Mouse (Mus musculus) intestine, embryonic 14.5 days (tissue): ENCODE results near the gene Npl. TPM values are rescaled to one million over a fixed set of nuclear protein-coding genes. Genes with fewer than 3 reads are reported as not detected.
"Not testable (repeated sequence)": the region's sequence is repeated elsewhere in the genome, so short reads cannot be mapped to it uniquely, and the experiment has no call there.

Experiments used
- ATAC-seq: fragments of 200-750 bp; cut with Nextera tagmentation; replicated peaks from 2 replicates; pipeline ENCODE4 v1.8.0; 2017; ENCODE audit warnings: low read depth, moderate number of reproducible peaks, moderate TSS enrichment, moderate library complexity; ENCODE audit not compliant: low FRiP score, low TSS enrichment
- DNase-seq: peaks from one replicate; pipeline ENCODE4 v3.0.0-alpha.2; 2018; ENCODE audit warnings: low spot score
- H3K27ac ChIP-seq: fragments of 300-500 bp; sonication (generic); 2 replicates; pipeline ENCODE4 v1.5.1; 2014; ENCODE audit warnings: low read depth, mild to moderate bottlenecking, control low read depth
- H3K27me3 ChIP-seq: fragments of 300-500 bp; sonication (generic); replicated peaks from 2 replicates; pipeline ENCODE4 v1.6.1; 2014; ENCODE audit warnings: low read length, control low read depth; ENCODE audit not compliant: control insufficient read depth, insufficient read depth
- H3K36me3 ChIP-seq: fragments of 300-500 bp; sonication (generic); 2 replicates; pipeline ENCODE4 v1.6.1; 2014; ENCODE audit warnings: low read length, control low read depth; ENCODE audit not compliant: control insufficient read depth, insufficient read depth
- H3K4me1 ChIP-seq: fragments of 300-500 bp; sonication (generic); replicated peaks from 2 replicates; pipeline ENCODE4 v1.6.1; 2014; ENCODE audit warnings: low read length, control low read depth, mixed read lengths; ENCODE audit not compliant: control insufficient read depth, insufficient read depth
- H3K4me2 ChIP-seq: fragments of 300-500 bp; sonication (generic); 2 replicates; pipeline ENCODE4 v1.6.1; 2014; ENCODE audit warnings: low read length
- H3K4me3 ChIP-seq: fragments of 300-500 bp; sonication (generic); 2 replicates; pipeline ENCODE4 v1.5.1; 2014; ENCODE audit warnings: low read depth, low read length, control low read depth, mixed read lengths
- H3K9ac ChIP-seq: fragments of 300-500 bp; sonication (generic); 2 replicates; pipeline ENCODE4 v1.6.1; 2014; ENCODE audit warnings: mild to moderate bottlenecking, low read length
- H3K9me3 ChIP-seq: fragments of 300-500 bp; sonication (generic); 2 replicates; pipeline ENCODE4 v1.6.1; 2016; ENCODE audit warnings: low read length, control low read depth; ENCODE audit not compliant: control insufficient read depth
- WGBS: fragments of 180-500 bp; shearing (Covaris S2); extraction: QIAGEN DNeasy Blood & Tissue Kit; methylation state at CpG from one replicate; pipeline ENCODE4 v1.1.7; 2014; 5-methylcytosine and 5-hydroxymethylcytosine counted together
- polyA plus RNA-seq: library from polyadenylated mRNA; unstranded; fragments of >200 nt; fragmentation: Nextera tagmentation; extraction: Ambion mirVana; gene quantifications from 2 replicates; pipeline ENCODE4 v1.2.1, GENCODE M21; 2014

The Npl gene
- polyA plus RNA-seq, 1 experiment from 2014 or later: 9.0 TPM

- no peak overlapping the region for H3K4me3 ChIP-seq
- H3K9ac ChIP-seq: no peak overlapping the region
- no peak for ATAC-seq
- H3K4me1 ChIP-seq: peaks cover 4% of the 10 kb centered on the region; the same call in 1 of the 2 replicates
- WGBS: 81% methylated on average over 9 of the region's 9 CpGs
- no peaks in the 10 kb centered on the region for H3K9me3 ChIP-seq
- no peak overlapping the region for H3K27ac ChIP-seq
- DNase-seq: no peak
- H3K36me3 ChIP-seq: no peaks in the 10 kb centered on the region
- H3K27me3 ChIP-seq: no peaks in the 10 kb centered on the region
- no peak overlapping the region for H3K4me2 ChIP-seq
These were observed 10.0 kb downstream of the Npl start for GRCm38 (mm10) chr1:153539739-153540333.

GRCm38 (mm10) chr1:153535611-153536010, 14.2 kb downstream of the Npl start:
- Histone ChIP-seq H3K27ac (no peak overlapping the region), H3K4me3 (no peak overlapping the region), H3K36me3 (no peaks in the 10 kb centered on the region), H3K4me1 (peaks cover 13% of the 10 kb centered on the region), H3K4me2 (no peak overlapping the region), H3K9ac (no peak overlapping the region), H3K9me3 (no peaks in the 10 kb centered on the region), H3K27me3 (no peaks in the 10 kb centered on the region)
- 72% methylated on average over 9 of the region's 9 CpGs for WGBS
- ATAC-seq (no peak), DNase-seq (no peak)

- not testable (repeated sequence) for H3K4me2 ChIP-seq, H3K36me3 ChIP-seq, H3K27me3 ChIP-seq, H3K9ac ChIP-seq, H3K4me3 ChIP-seq, DNase-seq, ATAC-seq, H3K9me3 ChIP-seq
- 92% methylated on average over 3 of the region's 3 CpGs for WGBS
- peaks cover 13% of the 10 kb centered on the region for H3K4me1 ChIP-seq
- peak overlapping the region; percentile 70; the same call in 1 of the 2 replicates for H3K27ac ChIP-seq
These were observed 16.9 kb downstream of the Npl start for GRCm38 (mm10) chr1:153532896-153533295.

DNA sequence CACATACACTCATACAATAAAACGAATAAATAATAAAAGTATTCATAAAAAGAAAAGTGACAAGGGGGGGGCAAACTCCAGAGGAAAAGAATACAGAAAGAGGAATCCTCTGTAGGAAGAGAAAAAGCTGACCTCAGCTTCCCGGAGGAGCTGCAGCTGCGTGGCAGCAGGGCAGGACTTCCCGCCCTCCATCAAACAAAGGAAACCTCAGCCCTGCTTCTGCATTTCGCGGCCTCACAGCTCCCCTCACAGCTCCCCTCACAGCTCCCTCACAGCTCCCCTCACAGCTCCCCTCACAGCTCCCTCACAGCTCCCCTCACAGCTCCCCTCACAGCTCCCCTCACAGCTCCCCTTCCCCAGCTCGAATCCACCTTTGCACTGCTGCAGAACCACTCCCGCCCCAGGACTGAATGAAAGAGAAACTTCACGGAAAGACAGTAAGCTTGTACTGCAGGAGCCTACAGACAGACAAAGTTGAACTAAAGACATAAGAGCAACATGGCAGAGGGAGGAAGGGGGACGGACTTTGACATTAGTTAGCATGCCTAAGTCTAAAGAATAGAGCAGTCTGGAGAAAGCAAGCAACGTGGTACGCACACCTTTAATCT, 17.5 kb downstream of the Npl start:
- Histone ChIP-seq H3K4me2 (peak overlapping the region; percentile 40), H3K9ac (peak overlapping the region; percentile 38), H3K9me3 (no peaks in the 10 kb centered on the region), H3K4me1 (peaks cover 13% of the 10 kb centered on the region), H3K27me3 (no peaks in the 10 kb centered on the region), H3K4me3 (0 out of 2 replicates have a peak overlapping the region, but pooled peaks have one; percentile 2), H3K27ac (peak overlapping the region; percentile 70), H3K36me3 (no peaks in the 10 kb centered on the region)
- DNase-seq: peak; percentile 53
- WGBS: 17% methylated on average over 12 of the region's 12 CpGs
- no peak for ATAC-seq

- Histone ChIP-seq H3K27me3 (no peaks in the 10 kb centered on the region), H3K27ac (peak overlapping the region; percentile 70; the same call in 1 of the 2 replicates), H3K4me3 (0 out of 2 replicates have a peak overlapping the region, but pooled peaks have one; percentile 2), H3K36me3 (no peaks in the 10 kb centered on the region), H3K9ac (peak overlapping the region; percentile 38; the same call in 1 of the 2 replicates), H3K4me1 (peaks cover 13% of the 10 kb centered on the region), H3K4me2 (peak overlapping the region; percentile 40), H3K9me3 (no peaks in the 10 kb centered on the region)
- WGBS: 24% methylated on average over 9 of the region's 9 CpGs
- ATAC-seq (no peak), DNase-seq (no peak)
These were observed 18.1 kb downstream of the Npl start for GRCm38 (mm10) chr1:153531677-153532233.

GRCm38 (mm10) chr1:153522116-153522515, 27.7 kb downstream of the Npl start:
- Histone ChIP-seq H3K4me2 (no peak overlapping the region), H3K27ac (no peak overlapping the region), H3K9me3 (no peaks in the 10 kb centered on the region), H3K36me3 (no peaks in the 10 kb centered on the region), H3K4me3 (no peak overlapping the region), H3K27me3 (no peaks in the 10 kb centered on the region), H3K9ac (no peak overlapping the region), H3K4me1 (no peaks in the 10 kb centered on the region)
- WGBS: 37% methylated on average over 3 of the region's 3 CpGs
- DNase-seq (no peak), ATAC-seq (no peak)

GRCm38 (mm10) chr1:153515368-153515767, 34.5 kb downstream of the Npl start:
- no peak for DNase-seq
- H3K27me3 ChIP-seq: no peaks in the 10 kb centered on the region
- H3K4me3 ChIP-seq: no peak overlapping the region
- ATAC-seq: no peak
- no peaks in the 10 kb centered on the region for H3K4me1 ChIP-seq
- no peaks in the 10 kb centered on the region for H3K9me3 ChIP-seq
- H3K4me2 ChIP-seq: no peak overlapping the region
- H3K36me3 ChIP-seq: no peaks in the 10 kb centered on the region
- no peak overlapping the region for H3K9ac ChIP-seq
- 84% methylated on average over 12 of the region's 12 CpGs for WGBS
- H3K27ac ChIP-seq: no peak overlapping the region

DNA sequence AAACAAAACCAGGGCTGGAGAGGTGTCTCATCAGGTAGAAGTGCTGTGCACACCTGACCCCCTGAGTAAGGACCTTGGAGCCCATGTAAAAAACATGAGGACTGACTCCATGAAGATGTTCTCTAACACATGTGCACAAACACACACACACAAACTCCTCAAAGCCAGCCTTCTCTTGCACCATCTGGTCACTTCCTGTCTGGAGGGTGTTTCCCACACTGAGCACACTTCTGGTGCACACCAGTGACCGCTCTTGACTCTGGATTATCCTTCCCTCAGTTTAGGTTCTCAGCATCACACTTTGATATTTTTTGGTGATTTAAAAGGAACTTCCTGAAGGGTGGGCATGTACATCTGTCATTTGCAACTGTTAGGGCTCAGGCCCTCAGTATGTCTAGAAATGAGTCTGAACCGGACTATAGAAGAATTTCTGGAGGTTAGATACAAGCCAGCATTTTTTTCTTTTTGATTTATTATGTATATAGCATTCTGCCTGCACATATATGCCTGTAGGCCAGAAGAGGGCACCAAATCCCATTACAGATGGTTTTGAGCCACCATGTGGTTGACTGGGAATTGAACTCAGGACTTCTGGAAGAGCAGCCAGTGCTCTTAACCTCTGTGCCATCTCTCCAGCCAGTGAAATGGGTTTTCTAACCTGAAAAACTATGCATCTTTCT, 39.4 kb downstream of the Npl start:
- no peaks in the 10 kb centered on the region for H3K36me3 ChIP-seq
- no peaks in the 10 kb centered on the region for H3K4me1 ChIP-seq
- no peaks in the 10 kb centered on the region for H3K27me3 ChIP-seq
- ATAC-seq (no peak), DNase-seq (no peak)
- no peak overlapping the region for H3K4me3 ChIP-seq
- no peak overlapping the region for H3K27ac ChIP-seq
- H3K9me3 ChIP-seq: no peaks in the 10 kb centered on the region
- 57% methylated on average over 2 of the region's 2 CpGs for WGBS
- H3K4me2 ChIP-seq: no peak overlapping the region
- no peak overlapping the region for H3K9ac ChIP-seq
